Mouse (Mus musculus): ENCODE measurements at regions not wholly inside any gene's neighbourhood (a gene's known extent, or its start where the extent isn't known, plus 50 kb on each side); places are given as distances from the start of the nearest gene placed in this dataset.

DNA sequence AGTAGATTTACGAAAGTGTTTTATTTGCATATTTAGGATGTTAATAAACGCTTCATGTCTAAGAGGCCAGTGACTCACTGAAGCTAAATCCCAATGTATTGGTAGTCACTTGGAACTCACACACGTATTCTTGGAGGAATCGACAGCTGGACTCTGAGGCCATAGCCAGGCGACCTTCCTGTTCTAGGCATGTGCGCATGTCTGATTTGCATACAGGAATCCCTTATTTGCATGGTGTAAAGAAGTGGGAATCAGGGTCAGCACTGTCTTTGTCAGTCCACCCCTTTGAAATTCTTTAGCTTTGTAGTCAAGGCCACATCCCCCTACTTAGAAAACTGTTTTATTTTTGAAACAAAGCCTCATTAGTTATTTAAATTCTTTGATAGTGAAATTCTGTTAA, 308.4 kb downstream of the Fat4 start:
- H3K4me2 ChIP-seq (ENCODE audit: low read depth) = no peak overlapping the region
- 63% methylated on average over 6 of the region's 6 CpGs for WGBS
- H3K4me3 ChIP-seq (ENCODE audit: low read depth, low read length) = no peak overlapping the region
- no peaks in the 10 kb centered on the region for H3K4me1 ChIP-seq (ENCODE audit: insufficient read depth)
- H3K27me3 ChIP-seq (ENCODE audit: insufficient read depth, low read length) = no peaks in the 10 kb centered on the region
- H3K27ac ChIP-seq (ENCODE audit: low read depth, low read length) = no peak overlapping the region
- no peaks in the 10 kb centered on the region for H3K9me3 ChIP-seq (ENCODE audit: low read length)
- no peaks in the 10 kb centered on the region for H3K36me3 ChIP-seq (ENCODE audit: insufficient read depth)
- ATAC-seq (no peak), DNase-seq (no peak)
- H3K9ac ChIP-seq = no peak overlapping the region
- TF ChIP-seq CTCF (IDR thresholded peaks at IDR 0.05; ENCODE audit: low read depth) = no peak

DNA sequence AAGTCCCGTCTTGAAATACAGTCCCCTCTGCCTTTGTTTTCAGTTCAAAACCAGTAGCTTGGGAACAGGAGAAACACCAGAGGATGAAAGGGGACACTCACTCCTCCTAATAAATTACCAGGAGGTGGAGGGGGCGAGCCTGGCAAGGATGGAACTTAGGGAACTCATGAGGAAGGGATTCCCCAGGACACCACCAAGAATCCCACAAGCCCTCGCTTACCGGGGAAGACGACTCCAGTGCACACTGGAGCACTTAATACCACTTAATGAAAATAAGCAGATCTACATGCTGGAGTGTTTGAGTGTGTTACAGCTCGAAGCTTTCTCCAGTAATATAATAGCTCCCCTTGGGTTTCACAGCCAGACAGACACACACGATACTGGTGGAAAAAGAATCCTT, 315.9 kb downstream of the Fat4 start:
- WGBS = 40% methylated on average over 7 of the region's 7 CpGs
- Histone ChIP-seq H3K36me3 (ENCODE audit: insufficient read depth) (no peaks in the 10 kb centered on the region), H3K4me1 (ENCODE audit: insufficient read depth) (no peaks in the 10 kb centered on the region), H3K9ac (0 out of 2 replicates have a peak overlapping the region, but pooled peaks have one; percentile 6), H3K4me2 (ENCODE audit: low read depth) (no peak overlapping the region), H3K9me3 (ENCODE audit: low read length) (no peaks in the 10 kb centered on the region), H3K27me3 (ENCODE audit: insufficient read depth, low read length) (no peaks in the 10 kb centered on the region), H3K4me3 (ENCODE audit: low read depth, low read length) (no peak overlapping the region), H3K27ac (ENCODE audit: low read depth, low read length) (no peak overlapping the region)
- DNase-seq (no peak), ATAC-seq (no peak)
- no peak for TF ChIP-seq CTCF (IDR thresholded peaks at IDR 0.05; ENCODE audit: low read depth)

DNA sequence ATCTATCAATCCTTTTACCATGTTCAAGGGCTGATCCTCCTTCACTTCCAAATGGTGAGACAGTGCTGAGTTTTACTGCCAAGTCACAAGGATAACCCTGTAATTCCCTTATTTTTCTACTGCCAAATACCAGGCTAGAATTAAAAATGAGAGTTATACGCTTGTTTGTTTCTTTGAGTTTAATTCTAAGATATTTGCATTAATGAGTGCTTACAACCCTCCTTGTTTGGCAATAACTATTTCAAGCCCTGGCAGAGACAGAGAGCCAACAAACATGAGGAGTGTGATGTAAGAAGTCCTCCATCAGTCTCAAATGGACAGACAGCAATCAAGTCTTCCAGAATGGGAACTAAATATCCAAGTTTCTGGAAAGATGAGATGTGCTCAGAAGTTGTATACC, 321.9 kb downstream of the Fat4 start:
- Histone ChIP-seq H3K4me3 (ENCODE audit: low read depth, low read length) (no peak overlapping the region), H3K27me3 (ENCODE audit: insufficient read depth, low read length) (no peaks in the 10 kb centered on the region), H3K36me3 (ENCODE audit: insufficient read depth) (no peaks in the 10 kb centered on the region), H3K9ac (no peak overlapping the region), H3K4me2 (ENCODE audit: low read depth) (no peak overlapping the region), H3K4me1 (ENCODE audit: insufficient read depth) (0 out of 2 replicates have a peak, but pooled peaks cover 8% of the 10 kb centered on the region), H3K9me3 (ENCODE audit: low read length) (no peaks in the 10 kb centered on the region), H3K27ac (ENCODE audit: low read depth, low read length) (no peak overlapping the region)
- no peak for DNase-seq
- no peak for ATAC-seq
- 26% methylated on average over 1 of the region's 1 CpGs for WGBS
- no peak for TF ChIP-seq CTCF (IDR thresholded peaks at IDR 0.05; ENCODE audit: low read depth)

DNA sequence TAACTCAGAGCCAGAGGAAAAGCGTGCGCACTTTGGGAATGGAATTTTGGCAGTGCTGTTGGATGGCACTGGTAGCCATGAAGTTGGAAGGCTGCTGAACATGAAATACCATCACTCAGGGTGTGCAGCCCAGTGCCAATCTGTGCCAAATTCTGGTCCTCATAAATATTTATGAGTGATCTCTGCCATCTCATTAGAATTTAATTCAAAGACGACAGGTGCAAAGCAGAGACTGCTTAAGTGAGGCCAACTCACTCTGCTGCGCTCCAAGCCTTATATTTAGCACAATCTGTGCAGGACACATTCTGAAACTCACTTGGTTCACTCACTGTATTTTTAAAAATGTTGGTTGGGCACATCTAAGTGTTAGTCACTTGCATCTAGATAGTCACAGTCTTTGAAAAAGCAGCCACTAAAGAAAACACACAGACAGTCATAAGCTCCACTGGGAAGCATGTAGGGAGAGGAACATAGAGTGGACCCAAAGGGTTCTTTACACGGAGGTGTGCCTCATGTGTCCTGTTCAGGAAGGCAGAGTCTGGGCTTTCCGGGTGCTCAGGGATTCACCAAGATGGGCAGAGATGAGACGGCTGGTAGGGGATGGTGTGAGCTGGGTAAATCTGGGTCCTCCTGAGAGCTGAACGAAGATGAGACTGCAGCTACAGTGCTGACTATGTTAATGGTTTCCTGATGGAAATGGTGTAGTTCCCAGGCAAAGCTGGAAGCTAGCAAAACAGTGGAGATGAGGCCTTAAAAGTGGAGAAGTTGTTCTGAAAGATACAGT, 322.8 kb downstream of the Fat4 start:
- Histone ChIP-seq H3K9me3 (ENCODE audit: low read length) (no peaks in the 10 kb centered on the region), H3K27me3 (ENCODE audit: insufficient read depth, low read length) (no peaks in the 10 kb centered on the region), H3K27ac (ENCODE audit: low read depth, low read length) (peak overlapping the region; percentile 62; the same call in 1 of the 2 replicates), H3K9ac (no peak overlapping the region), H3K4me2 (ENCODE audit: low read depth) (no peak overlapping the region), H3K4me3 (ENCODE audit: low read depth, low read length) (no peak overlapping the region), H3K4me1 (ENCODE audit: insufficient read depth) (0 out of 2 replicates have a peak, but pooled peaks cover 8% of the 10 kb centered on the region), H3K36me3 (ENCODE audit: insufficient read depth) (no peaks in the 10 kb centered on the region)
- peak; percentile 93 for ATAC-seq
- TF ChIP-seq CTCF (IDR thresholded peaks at IDR 0.05; ENCODE audit: low read depth) = no peak
- 37% methylated on average over 8 of the region's 8 CpGs for WGBS
- DNase-seq = peak; percentile 86

DNA sequence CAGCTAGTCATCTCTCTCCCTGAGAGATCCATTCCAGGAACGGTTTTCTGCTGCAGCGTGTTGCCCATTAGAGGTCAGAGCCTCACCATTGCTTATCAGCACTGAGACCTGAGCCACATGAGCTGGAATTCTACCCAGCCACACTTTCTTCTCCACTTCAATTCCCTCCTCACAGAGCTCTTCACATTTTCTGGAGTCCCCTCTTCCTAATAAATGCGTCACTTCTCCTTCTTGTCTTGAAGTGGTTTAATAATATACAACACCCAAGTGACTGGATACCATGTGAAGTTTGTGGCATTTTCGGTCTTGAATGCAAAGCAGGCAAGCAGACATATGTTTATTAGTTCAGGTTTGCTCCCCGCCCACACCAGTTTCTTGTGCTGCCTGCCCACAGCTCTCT, 324.9 kb downstream of the Fat4 start:
- no peak overlapping the region for H3K27ac ChIP-seq (ENCODE audit: low read depth, low read length)

DNA sequence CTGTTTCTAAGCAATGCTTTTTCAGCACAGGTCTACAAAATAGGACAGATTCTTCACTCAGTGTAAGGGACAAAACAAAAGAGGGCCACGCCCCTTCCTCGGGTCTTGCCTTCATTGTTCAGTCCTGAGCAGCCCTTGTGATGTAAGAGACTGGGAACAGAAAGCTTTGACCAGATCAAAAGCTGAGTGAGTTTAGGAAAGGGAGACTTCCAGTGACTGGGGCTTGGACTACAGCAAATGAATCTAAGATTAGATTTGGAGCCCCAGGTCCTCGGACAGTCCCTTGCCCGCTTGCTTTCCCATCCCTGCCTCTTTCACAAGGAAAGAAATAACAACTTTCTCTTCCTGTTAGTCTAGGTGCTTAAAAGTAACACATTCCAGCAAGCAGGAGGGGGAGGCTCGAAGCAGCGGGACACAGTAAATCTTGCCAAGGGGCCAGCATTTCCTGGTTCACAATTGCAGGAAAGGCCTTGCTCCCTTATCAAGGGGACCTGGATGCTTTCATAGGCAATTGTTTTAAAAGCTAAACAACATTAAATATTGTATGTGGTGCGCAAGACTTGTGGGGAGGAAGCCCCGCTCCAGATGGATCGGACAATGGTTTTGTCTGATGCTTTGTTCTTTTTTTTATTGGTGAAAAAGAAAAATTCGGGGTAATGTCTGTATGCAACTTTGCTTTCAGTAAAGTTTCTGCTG, 333.4 kb downstream of the Fat4 start:
- TF ChIP-seq CTCF (IDR thresholded peaks at IDR 0.05; ENCODE audit: low read depth) = no peak
- H3K36me3 ChIP-seq (ENCODE audit: insufficient read depth) = no peaks in the 10 kb centered on the region
- H3K9me3 ChIP-seq (ENCODE audit: low read length) = no peaks in the 10 kb centered on the region
- H3K4me1 ChIP-seq (ENCODE audit: insufficient read depth) = no peaks in the 10 kb centered on the region
- H3K9ac ChIP-seq = no peak overlapping the region
- no peak overlapping the region for H3K4me2 ChIP-seq (ENCODE audit: low read depth)
- H3K4me3 ChIP-seq (ENCODE audit: low read depth, low read length) = no peak overlapping the region
- ATAC-seq = peak; percentile 50
- DNase-seq = peak; percentile 25
- WGBS = 16% methylated on average over 10 of the region's 10 CpGs
- no peak overlapping the region for H3K27ac ChIP-seq (ENCODE audit: low read depth, low read length)
- H3K27me3 ChIP-seq (ENCODE audit: insufficient read depth, low read length) = no peaks in the 10 kb centered on the region

More for the DNA sequence above, 324.9 kb downstream of the Fat4 start:
- no peaks in the 10 kb centered on the region for H3K36me3 ChIP-seq (ENCODE audit: insufficient read depth)
- H3K4me3 ChIP-seq (ENCODE audit: low read depth, low read length) = no peak overlapping the region
- no peaks in the 10 kb centered on the region for H3K27me3 ChIP-seq (ENCODE audit: insufficient read depth, low read length)
- no peak for TF ChIP-seq CTCF (IDR thresholded peaks at IDR 0.05; ENCODE audit: low read depth)
- 0 out of 2 replicates have a peak, but pooled peaks cover 8% of the 10 kb centered on the region for H3K4me1 ChIP-seq (ENCODE audit: insufficient read depth)
- H3K9me3 ChIP-seq (ENCODE audit: low read length) = no peaks in the 10 kb centered on the region
- no peak overlapping the region for H3K4me2 ChIP-seq (ENCODE audit: low read depth)
- DNase-seq (no peak), ATAC-seq (no peak)
- 60% methylated on average over 5 of the region's 5 CpGs for WGBS
- no peak overlapping the region for H3K9ac ChIP-seq

DNA sequence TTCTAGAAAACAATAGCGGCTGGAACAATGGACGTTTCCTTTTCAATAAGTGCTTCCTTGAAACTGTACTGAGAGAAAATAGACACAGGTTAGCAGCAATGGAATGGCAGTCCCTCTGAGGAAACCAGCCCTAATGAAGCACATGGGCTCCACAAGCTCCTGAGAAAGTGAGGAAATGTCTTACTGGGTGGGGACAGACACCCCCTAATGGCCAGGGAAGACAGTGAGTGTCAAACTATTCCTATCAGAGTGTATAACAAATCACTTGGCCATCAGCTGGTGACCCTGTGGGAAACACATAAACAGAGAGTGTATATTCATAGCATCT, 333.9 kb downstream of the Fat4 start:
- WGBS = 15% methylated on average over 2 of the region's 2 CpGs
- no peak overlapping the region for H3K4me2 ChIP-seq (ENCODE audit: low read depth)
- peak; percentile 46 for TF ChIP-seq CTCF (IDR thresholded peaks at IDR 0.05; ENCODE audit: low read depth)
- no peaks in the 10 kb centered on the region for H3K4me1 ChIP-seq (ENCODE audit: insufficient read depth)
- H3K27me3 ChIP-seq (ENCODE audit: insufficient read depth, low read length) = no peaks in the 10 kb centered on the region
- DNase-seq (no peak), ATAC-seq (no peak)
- no peak overlapping the region for H3K4me3 ChIP-seq (ENCODE audit: low read depth, low read length)
- H3K9ac ChIP-seq = no peak overlapping the region
- no peak overlapping the region for H3K27ac ChIP-seq (ENCODE audit: low read depth, low read length)
- no peaks in the 10 kb centered on the region for H3K9me3 ChIP-seq (ENCODE audit: low read length)
- no peaks in the 10 kb centered on the region for H3K36me3 ChIP-seq (ENCODE audit: insufficient read depth)

Data from forebrain, postnatal 0 days (tissue).